Mouse (Mus musculus): Measurements from ENCODE around the gene Galnt10. TPM values are rescaled to one million over a fixed set of nuclear protein-coding genes. Genes with fewer than 3 reads are reported as not detected.
"Not testable (repeated sequence)": the region's sequence is repeated elsewhere in the genome, so short reads cannot be mapped to it uniquely, and the experiment has no call there.

Galnt10 gene
- polyA plus RNA-seq, 1 experiment from 2014 or later = 13.9 TPM

DNA sequence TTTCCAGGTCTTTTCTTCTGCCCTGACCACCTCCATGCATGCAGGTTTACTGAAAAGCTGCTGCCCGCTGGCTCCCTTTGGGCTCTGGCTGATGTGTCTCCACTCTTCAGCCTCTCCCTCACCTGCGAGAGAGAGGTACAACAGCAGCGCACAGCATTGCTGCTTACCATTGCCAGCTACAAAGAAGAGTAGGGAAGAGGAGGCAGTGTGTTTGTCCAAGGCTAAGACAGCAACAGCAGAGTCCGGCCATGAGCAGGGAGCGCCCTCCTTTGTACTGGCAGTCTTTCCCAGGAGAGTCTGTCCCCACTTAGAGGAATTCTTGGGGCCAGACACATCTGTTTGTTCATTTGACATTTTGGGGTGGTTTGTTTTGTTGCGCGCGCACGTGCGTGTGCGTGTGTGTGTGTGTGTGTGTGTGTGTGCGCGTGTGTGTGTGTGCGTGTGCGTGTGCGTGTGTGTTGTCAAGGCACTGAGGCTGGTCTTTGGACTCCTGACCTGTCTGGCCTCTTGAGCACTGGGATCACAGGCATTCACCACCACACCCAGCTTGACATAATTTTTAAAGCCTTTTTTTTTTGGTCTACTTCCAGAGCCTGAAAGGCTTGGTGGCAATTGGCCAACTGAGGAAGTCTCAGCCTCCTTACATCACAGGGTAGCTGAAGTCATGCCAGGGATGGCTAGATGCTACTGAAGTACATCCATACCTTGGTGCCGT, 163.9 kb downstream of the Galnt10 start:
- no peak overlapping the region for H3K27ac ChIP-seq (replicated peaks; ENCODE audit: low read depth, low read length)
- H3K4me1 ChIP-seq (ENCODE audit: control insufficient read depth, insufficient read depth, low read length) = no peaks in the 10 kb centered on the region
- ATAC-seq (ENCODE audit: insufficient number of reproducible peaks, low FRiP score, low TSS enrichment, low read depth) = no peak
- H3K9ac ChIP-seq (ENCODE audit: low read length) = no peak overlapping the region
- peaks cover 5% of the 10 kb centered on the region; the same call in 1 of the 2 replicates for H3K36me3 ChIP-seq (ENCODE audit: control insufficient read depth, insufficient read depth, low read length)
- H3K4me3 ChIP-seq (ENCODE audit: low read depth, low read length) = no peak overlapping the region
- no peaks in the 10 kb centered on the region for H3K9me3 ChIP-seq (ENCODE audit: control insufficient read depth, low read length)
- H3K27me3 ChIP-seq (ENCODE audit: control insufficient read depth, insufficient read depth, low read length) = no peaks in the 10 kb centered on the region
- no peak for DNase-seq (ENCODE audit: low spot score)
- H3K4me2 ChIP-seq (ENCODE audit: low read depth, severe bottlenecking) = no peak overlapping the region
- WGBS = 95% methylated on average over 17 of the region's 17 CpGs

DNA sequence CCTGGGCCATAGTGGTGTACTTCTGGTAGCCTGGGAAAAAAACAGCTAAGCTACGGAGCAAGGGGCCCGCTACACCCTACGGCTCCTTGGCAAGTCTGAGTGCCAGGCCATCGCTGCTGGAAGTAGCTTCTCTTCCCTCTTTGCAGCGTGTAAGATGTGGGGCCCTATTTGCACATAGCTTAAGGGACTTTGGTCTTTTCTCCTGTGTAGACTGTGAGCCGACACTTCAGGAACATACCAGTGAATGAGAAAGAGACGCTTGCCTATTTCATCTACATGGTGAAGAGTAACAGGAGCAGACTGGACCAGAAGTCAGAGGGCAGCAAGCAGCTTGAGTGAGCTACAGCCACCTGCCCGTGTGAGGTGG, 164.5 kb downstream of the Galnt10 start:
- H3K27ac ChIP-seq (replicated peaks; ENCODE audit: low read depth, low read length) = no peak overlapping the region
- H3K4me1 ChIP-seq (ENCODE audit: control insufficient read depth, insufficient read depth, low read length) = no peaks in the 10 kb centered on the region
- no peak for DNase-seq (ENCODE audit: low spot score)
- H3K9me3 ChIP-seq (ENCODE audit: control insufficient read depth, low read length) = no peaks in the 10 kb centered on the region
- H3K4me3 ChIP-seq (ENCODE audit: low read depth, low read length) = no peak overlapping the region
- H3K4me2 ChIP-seq (ENCODE audit: low read depth, severe bottlenecking) = no peak overlapping the region
- WGBS = 93% methylated on average over 8 of the region's 8 CpGs
- ATAC-seq (ENCODE audit: insufficient number of reproducible peaks, low FRiP score, low TSS enrichment, low read depth) = no peak
- peaks cover 5% of the 10 kb centered on the region; the same call in 1 of the 2 replicates for H3K36me3 ChIP-seq (ENCODE audit: control insufficient read depth, insufficient read depth, low read length)
- H3K9ac ChIP-seq (ENCODE audit: low read length) = no peak overlapping the region
- H3K27me3 ChIP-seq (ENCODE audit: control insufficient read depth, insufficient read depth, low read length) = no peaks in the 10 kb centered on the region

DNA sequence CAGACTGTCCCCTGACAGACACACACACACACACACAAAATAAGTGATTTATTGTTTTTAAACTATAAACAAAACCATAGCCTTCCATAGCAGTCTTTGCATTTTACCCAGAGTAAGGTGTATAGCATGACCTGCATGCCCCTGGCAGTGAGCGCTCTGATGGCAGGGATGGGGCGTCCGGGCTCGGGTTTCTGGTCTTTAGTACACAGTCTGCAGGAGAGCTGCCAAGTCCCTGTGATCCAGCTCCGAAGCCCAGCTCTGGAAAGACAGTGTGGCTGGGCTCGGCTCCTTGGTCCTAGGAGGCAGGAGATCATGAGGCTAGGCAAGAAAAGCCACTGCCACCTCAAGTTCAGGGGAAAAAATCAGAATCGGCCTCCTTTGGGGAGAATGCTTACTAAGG, 165.8 kb downstream of the Galnt10 start:
- Histone ChIP-seq H3K36me3 (ENCODE audit: control insufficient read depth, insufficient read depth, low read length) (peaks cover 5% of the 10 kb centered on the region; the same call in 1 of the 2 replicates), H3K4me1 (ENCODE audit: control insufficient read depth, insufficient read depth, low read length) (no peaks in the 10 kb centered on the region)

DNA sequence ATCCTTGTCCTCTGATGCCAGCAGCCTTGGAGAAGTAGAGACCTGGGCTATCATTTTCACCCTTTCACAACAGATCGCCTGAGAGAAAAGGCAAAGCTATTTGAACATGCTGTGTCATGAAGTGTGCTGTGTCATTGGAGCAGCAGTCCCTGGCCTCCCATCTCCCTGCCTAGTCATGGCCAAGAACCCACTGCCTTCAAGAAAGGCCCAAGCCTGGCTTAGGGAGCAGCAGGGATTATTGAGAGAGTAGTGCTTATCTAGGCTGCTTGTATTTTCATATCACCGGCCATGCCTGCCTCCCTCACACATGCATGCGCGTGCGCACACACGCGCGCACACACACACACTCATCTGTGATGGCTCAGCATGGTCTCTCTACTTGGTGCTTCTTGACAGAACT, 167.0 kb downstream of the Galnt10 start:
- no peaks in the 10 kb centered on the region for H3K9me3 ChIP-seq (ENCODE audit: control insufficient read depth, low read length)
- H3K4me1 ChIP-seq (ENCODE audit: control insufficient read depth, insufficient read depth, low read length) = 0 out of 2 replicates have a peak, but pooled peaks cover 3% of the 10 kb centered on the region
- no peaks in the 10 kb centered on the region for H3K27me3 ChIP-seq (ENCODE audit: control insufficient read depth, insufficient read depth, low read length)
- no peak for ATAC-seq (ENCODE audit: insufficient number of reproducible peaks, low FRiP score, low TSS enrichment, low read depth)
- 95% methylated on average over 8 of the region's 8 CpGs for WGBS
- H3K27ac ChIP-seq (replicated peaks; ENCODE audit: low read depth, low read length) = no peak overlapping the region
- H3K36me3 ChIP-seq (ENCODE audit: control insufficient read depth, insufficient read depth, low read length) = peaks cover 5% of the 10 kb centered on the region; the same call in 1 of the 2 replicates
- DNase-seq (ENCODE audit: low spot score) = no peak
- H3K9ac ChIP-seq (ENCODE audit: low read length) = no peak overlapping the region
- H3K4me2 ChIP-seq (ENCODE audit: low read depth, severe bottlenecking) = no peak overlapping the region
- no peak overlapping the region for H3K4me3 ChIP-seq (ENCODE audit: low read depth, low read length)

More for the DNA sequence above, 165.8 kb downstream of the Galnt10 start:
- ATAC-seq (ENCODE audit: insufficient number of reproducible peaks, low FRiP score, low TSS enrichment, low read depth) (no peak), DNase-seq (ENCODE audit: low spot score) (no peak)
- Histone ChIP-seq H3K27ac (replicated peaks; ENCODE audit: low read depth, low read length) (no peak overlapping the region), H3K27me3 (ENCODE audit: control insufficient read depth, insufficient read depth, low read length) (no peaks in the 10 kb centered on the region), H3K9ac (ENCODE audit: low read length) (no peak overlapping the region), H3K9me3 (ENCODE audit: control insufficient read depth, low read length) (no peaks in the 10 kb centered on the region), H3K4me3 (ENCODE audit: low read depth, low read length) (no peak overlapping the region), H3K4me2 (ENCODE audit: low read depth, severe bottlenecking) (no peak overlapping the region)
- 85% methylated on average over 7 of the region's 7 CpGs for WGBS

DNA sequence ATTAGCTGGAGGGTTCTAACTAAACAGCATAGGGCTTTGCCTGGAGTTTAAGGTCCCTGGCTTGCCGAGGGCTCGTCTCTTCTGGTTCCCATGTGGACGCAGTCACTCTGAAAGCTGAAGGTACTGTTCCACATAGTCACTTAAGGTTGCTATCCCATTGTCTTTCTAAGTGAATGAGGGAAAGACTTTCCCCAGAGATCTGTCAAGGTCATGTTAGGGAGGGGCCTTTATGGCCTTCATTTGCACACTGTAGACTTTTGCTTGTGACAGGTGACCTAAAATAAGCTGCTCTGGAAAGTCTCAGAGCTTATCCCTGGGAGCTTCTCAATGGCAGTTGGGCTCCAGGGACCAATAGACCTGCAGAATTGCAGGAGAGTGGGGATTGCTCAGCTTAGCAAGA, 168.4 kb downstream of the Galnt10 start:
- ATAC-seq (ENCODE audit: insufficient number of reproducible peaks, low FRiP score, low TSS enrichment, low read depth) = no peak
- peaks cover 3% of the 10 kb centered on the region; the same call in 1 of the 2 replicates for H3K36me3 ChIP-seq (ENCODE audit: control insufficient read depth, insufficient read depth, low read length)

GRCm38 (mm10) chr11:57818189-57818588, 172.9 kb downstream of the Galnt10 start:
- Histone ChIP-seq H3K4me1 (ENCODE audit: control insufficient read depth, insufficient read depth, low read length) (0 out of 2 replicates have a peak, but pooled peaks cover 3% of the 10 kb centered on the region), H3K27me3 (ENCODE audit: control insufficient read depth, insufficient read depth, low read length) (no peaks in the 10 kb centered on the region), H3K27ac (replicated peaks; ENCODE audit: low read depth, low read length) (no peak overlapping the region), H3K36me3 (ENCODE audit: control insufficient read depth, insufficient read depth, low read length) (no peaks in the 10 kb centered on the region), H3K4me3 (ENCODE audit: low read depth, low read length) (no peak overlapping the region), H3K9me3 (ENCODE audit: control insufficient read depth, low read length) (no peaks in the 10 kb centered on the region), H3K4me2 (ENCODE audit: low read depth, severe bottlenecking) (no peak overlapping the region), H3K9ac (ENCODE audit: low read length) (no peak overlapping the region)
- 80% methylated on average over 4 of the region's 4 CpGs for WGBS
- DNase-seq (ENCODE audit: low spot score) (no peak), ATAC-seq (ENCODE audit: insufficient number of reproducible peaks, low FRiP score, low TSS enrichment, low read depth) (no peak)

More for the DNA sequence above, 168.4 kb downstream of the Galnt10 start:
- no peak for DNase-seq (ENCODE audit: low spot score)
- H3K4me2 ChIP-seq (ENCODE audit: low read depth, severe bottlenecking) = no peak overlapping the region
- H3K27me3 ChIP-seq (ENCODE audit: control insufficient read depth, insufficient read depth, low read length) = no peaks in the 10 kb centered on the region
- WGBS = 94% methylated on average over 3 of the region's 3 CpGs
- no peak overlapping the region for H3K4me3 ChIP-seq (ENCODE audit: low read depth, low read length)
- no peaks in the 10 kb centered on the region for H3K9me3 ChIP-seq (ENCODE audit: control insufficient read depth, low read length)
- H3K9ac ChIP-seq (ENCODE audit: low read length) = no peak overlapping the region
- H3K4me1 ChIP-seq (ENCODE audit: control insufficient read depth, insufficient read depth, low read length) = 0 out of 2 replicates have a peak, but pooled peaks cover 3% of the 10 kb centered on the region
- H3K27ac ChIP-seq (replicated peaks; ENCODE audit: low read depth, low read length) = no peak overlapping the region

- ATAC-seq (ENCODE audit: insufficient number of reproducible peaks, low FRiP score, low TSS enrichment, low read depth) (no peak), DNase-seq (ENCODE audit: low spot score) (peak; percentile 94)
- whole genome bisulfite sequencing = 29% methylated on average over 9 of the region's 9 CpGs
These were observed 174.8 kb downstream of the Galnt10 start for GRCm38 (mm10) chr11:57819999-57820581.

GRCm38 (mm10) chr11:57823159-57823558, 177.9 kb downstream of the Galnt10 start:
- WGBS = 94% methylated on average over 2 of the region's 2 CpGs
- not testable (repeated sequence) for ATAC-seq (ENCODE audit: insufficient number of reproducible peaks, low FRiP score, low TSS enrichment, low read depth); H3K9ac ChIP-seq (ENCODE audit: low read length); H3K36me3 ChIP-seq (ENCODE audit: control insufficient read depth, insufficient read depth, low read length); H3K4me2 ChIP-seq (ENCODE audit: low read depth, severe bottlenecking); H3K27ac ChIP-seq (replicated peaks; ENCODE audit: low read depth, low read length); H3K9me3 ChIP-seq (ENCODE audit: control insufficient read depth, low read length); H3K4me3 ChIP-seq (ENCODE audit: low read depth, low read length); DNase-seq (ENCODE audit: low spot score)
- Histone ChIP-seq H3K4me1 (ENCODE audit: control insufficient read depth, insufficient read depth, low read length) (peaks cover 14% of the 10 kb centered on the region), H3K27me3 (ENCODE audit: control insufficient read depth, insufficient read depth, low read length) (peaks cover 16% of the 10 kb centered on the region)

More at GRCm38 (mm10) chr11:57819999-57820581, 174.8 kb downstream of the Galnt10 start:
- H3K27ac ChIP-seq (replicated peaks; ENCODE audit: low read depth, low read length) = no peak overlapping the region
- no peaks in the 10 kb centered on the region for H3K9me3 ChIP-seq (ENCODE audit: control insufficient read depth, low read length)
- peaks cover 11% of the 10 kb centered on the region; the same call in 1 of the 2 replicates for H3K4me1 ChIP-seq (ENCODE audit: control insufficient read depth, insufficient read depth, low read length)
- H3K36me3 ChIP-seq (ENCODE audit: control insufficient read depth, insufficient read depth, low read length) = no peaks in the 10 kb centered on the region
- no peak overlapping the region for H3K9ac ChIP-seq (ENCODE audit: low read length)
- H3K4me2 ChIP-seq (ENCODE audit: low read depth, severe bottlenecking) = no peak overlapping the region
- H3K27me3 ChIP-seq (ENCODE audit: control insufficient read depth, insufficient read depth, low read length) = no peaks in the 10 kb centered on the region
- no peak overlapping the region for H3K4me3 ChIP-seq (ENCODE audit: low read depth, low read length)
